30 mouse cellular contexts compared by ENCODE assay signal in genomic region chr7:43781541-43781940, GRCm38 (mm10). TPM values are rescaled to one million over a fixed set of nuclear protein-coding genes. Genes with fewer than 3 reads are reported as not detected.
"Had no signal": no experiment of that assay in that cellular context is flagged by ENCODE, and none has a peak within 500 bp of the region (broad histone marks: within the 10 kb centered on the region; RNA-seq: fewer than 3 reads in every experiment).

No protein-coding gene starts in this region.

- H3K27ac ChIP-seq: kidney, postnatal 0 days; liver, embryonic 14.5 days; macrophage had no signal

- H3K4me3 ChIP-seq: layer of hippocampus, adult 2 months had no signal

- DNase-seq: kidney, adult 2 months; kidney, postnatal 25 days; layer of hippocampus, adult 9-11 months; liver, postnatal 0 days; lung, embryonic 14.5 days; midbrain, embryonic 14.5 days; thymus, adult 2 months; thymus, postnatal 14 days; thymus, postnatal 4 days had no signal

- ATAC-seq: liver, postnatal 0 days had no signal

- H3K9ac ChIP-seq: liver, embryonic 14.5 days; liver, postnatal 0 days; lung, embryonic 14.5 days had no signal

RNA-seq across cellular contexts. Expression of gene Klk10, which starts 0.7 kb away (rescaled TPM):
- total RNA-seq: left cerebral cortex, adult 18-20 months; left cerebral cortex, postnatal 25 days; megakaryocyte-erythroid progenitor cell, adult 5-6 weeks had no signal
- polyA plus RNA-seq: liver, embryonic 11.5 days; liver, postnatal 0 days; macrophage; midbrain, embryonic 14.5 days; midbrain, postnatal 0 days; neural tube, embryonic 11.5 days; neural tube, embryonic 14.5 days; spleen, adult 2 months had no signal

RNA-seq across cellular contexts. Expression of gene Klk11, which starts 7.1 kb away (rescaled TPM):
- total RNA-seq: layer of hippocampus, adult 2 months; layer of hippocampus, postnatal 25 days; left cerebral cortex, adult 18-20 months; left cerebral cortex, postnatal 25 days; megakaryocyte-erythroid progenitor cell, adult 5-6 weeks; midbrain, postnatal 0 days had no signal
- polyA plus RNA-seq: kidney, adult 2 months; kidney, embryonic 14.5 days; kidney, postnatal 0 days; large intestine, adult 2 months; limb, embryonic 11.5 days; liver, embryonic 11.5 days; liver, embryonic 14.5 days; liver, postnatal 0 days; lung, embryonic 14.5 days; macrophage; midbrain, embryonic 14.5 days; midbrain, postnatal 0 days; neural tube, embryonic 11.5 days; neural tube, embryonic 14.5 days; small intestine, adult 2 months; spleen, adult 2 months had no signal

RNA-seq across cellular contexts. Expression of gene Klk9, which starts 10.2 kb away (rescaled TPM):
- total RNA-seq: layer of hippocampus, adult 2 months; left cerebral cortex, adult 18-20 months; left cerebral cortex, postnatal 25 days; megakaryocyte-erythroid progenitor cell, adult 5-6 weeks; midbrain, postnatal 0 days had no signal
- polyA plus RNA-seq: intestine, postnatal 0 days; kidney, adult 2 months; kidney, embryonic 14.5 days; large intestine, adult 2 months; limb, embryonic 11.5 days; liver, embryonic 11.5 days; liver, embryonic 14.5 days; liver, postnatal 0 days; lung, embryonic 14.5 days; macrophage; midbrain, embryonic 11.5 days; midbrain, embryonic 14.5 days; midbrain, postnatal 0 days; neural tube, embryonic 11.5 days; neural tube, embryonic 14.5 days; small intestine, adult 2 months; spleen, adult 2 months had no signal

RNA-seq across cellular contexts. Expression of gene Klk12, which starts 12.8 kb away (rescaled TPM):
- total RNA-seq: layer of hippocampus, adult 2 months; layer of hippocampus, postnatal 25 days; left cerebral cortex, adult 18-20 months; left cerebral cortex, postnatal 25 days; megakaryocyte-erythroid progenitor cell, adult 5-6 weeks; midbrain, postnatal 0 days had no signal
- polyA plus RNA-seq: intestine, postnatal 0 days; kidney, adult 2 months; kidney, embryonic 14.5 days; kidney, postnatal 0 days; large intestine, adult 2 months; limb, embryonic 11.5 days; limb, embryonic 14.5 days; liver, embryonic 11.5 days; liver, embryonic 14.5 days; liver, postnatal 0 days; lung, embryonic 14.5 days; lung, postnatal 0 days; macrophage; midbrain, embryonic 11.5 days; midbrain, embryonic 14.5 days; midbrain, postnatal 0 days; neural tube, embryonic 11.5 days; neural tube, embryonic 14.5 days; small intestine, adult 2 months; spleen, adult 2 months had no signal

RNA-seq across cellular contexts. Expression of gene Klk8, which starts 15.8 kb away (rescaled TPM):
- polyA plus RNA-seq: macrophage had no signal
